Comparison of ENCODE assay signal across 19 mouse cellular contexts in genomic region chr13:45190151-45190550, GRCm38 (mm10).
"Had no signal": no experiment of that assay in that cellular context is flagged by ENCODE, and none has a peak within 500 bp of the region (broad histone marks: within the 10 kb centered on the region; RNA-seq: fewer than 3 reads in every experiment).

No protein-coding gene starts in this region.

- H3K27ac ChIP-seq: midbrain, embryonic 10.5 days; midbrain, embryonic 12.5 days; neural tube, embryonic 13.5 days; neural tube, embryonic 15.5 days; stomach, embryonic 15.5 days; stomach, postnatal 0 days had no signal

- H3K4me3 ChIP-seq: midbrain, embryonic 10.5 days; midbrain, embryonic 12.5 days; myocyte; neural tube, embryonic 13.5 days; neural tube, embryonic 15.5 days; stomach, embryonic 15.5 days had no signal

- ATAC-seq: midbrain, embryonic 16.5 days had no signal

- H3K36me3 ChIP-seq: midbrain, embryonic 10.5 days; midbrain, embryonic 12.5 days; neural tube, embryonic 13.5 days; neural tube, embryonic 15.5 days; stomach, embryonic 15.5 days had no signal

- DNase-seq: lung, adult 18-20 months; lung, embryonic 14.5 days; lung, postnatal 10 days; lung, postnatal 4 days; right cerebral cortex, adult 18-20 months; right cerebral cortex, postnatal 25 days; right cerebral cortex, postnatal 4 days; spleen, adult 18-20 months; thymus, adult 2 months; thymus, postnatal 25 days; thymus, postnatal 4 days had no signal

- H3K4me1 ChIP-seq: midbrain, embryonic 10.5 days; stomach, embryonic 15.5 days had no signal

- H3K9ac ChIP-seq: lung, embryonic 14.5 days; midbrain, embryonic 12.5 days; neural tube, embryonic 13.5 days; neural tube, embryonic 15.5 days; stomach, embryonic 15.5 days had no signal

- H3K27me3 ChIP-seq: midbrain, embryonic 12.5 days; neural tube, embryonic 13.5 days; neural tube, embryonic 15.5 days; stomach, embryonic 15.5 days had no signal

- H3K9me3 ChIP-seq: midbrain, embryonic 10.5 days; midbrain, embryonic 12.5 days; neural tube, embryonic 13.5 days; neural tube, embryonic 15.5 days; stomach, embryonic 15.5 days had no signal

- H3K4me2 ChIP-seq: lung, embryonic 14.5 days; midbrain, embryonic 12.5 days; neural tube, embryonic 13.5 days; neural tube, embryonic 15.5 days; stomach, embryonic 15.5 days had no signal
